Mouse (Mus musculus): ENCODE results near the gene Cdk5rap3. TPM values are rescaled to one million over a fixed set of nuclear protein-coding genes. Genes with fewer than 3 reads are reported as not detected.

The Cdk5rap3 gene
- polyA plus RNA-seq, 1 experiment from 2014 or later = 91.7 TPM

DNA sequence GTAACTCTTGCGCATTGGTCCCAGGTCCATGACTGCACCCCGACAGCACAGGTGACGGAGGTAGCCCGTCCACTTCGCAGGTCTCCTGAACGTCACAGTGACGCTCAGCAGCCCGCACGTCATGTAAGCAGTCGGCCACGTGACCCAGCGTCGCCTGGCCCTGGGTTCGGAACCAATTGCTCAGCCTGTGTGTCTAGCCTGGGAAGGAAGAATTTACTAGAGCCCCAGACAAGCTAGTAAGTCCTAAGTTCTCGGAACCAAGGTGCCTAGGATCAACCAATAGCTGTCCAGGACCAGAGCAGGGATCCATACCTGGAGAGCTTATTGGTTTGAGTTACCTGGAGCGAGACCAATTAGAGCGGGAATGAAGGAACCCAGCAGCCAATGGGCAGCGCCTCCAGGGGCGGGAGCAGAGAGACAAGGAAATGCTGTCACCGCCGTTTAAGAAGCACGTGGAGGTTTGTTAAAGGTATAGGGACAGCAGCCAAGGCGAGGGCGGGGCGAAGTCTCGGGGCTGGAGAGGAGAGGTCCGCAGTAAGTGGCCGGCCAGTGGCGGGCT lies 27.5 kb upstream of the Cdk5rap3 start, which contains the start of gene Pnpo:
TSS of gene Pnpo (minus strand) at position 241 of the 559 bp plus-strand sequence.
- Histone ChIP-seq H3K4me2 (peak within 1 kb of the TSS; percentile 93), H3K27ac (peak within 1 kb of the TSS; percentile 72), H3K4me3 (peak within 1 kb of the TSS; percentile 64), H3K27me3 (replicated peaks) (no peaks in the 10 kb centered on the region; the same call in 1 of the 2 replicates), H3K9me3 (no peaks in the 10 kb centered on the region), H3K9ac (peak within 1 kb of the TSS; percentile 51), H3K4me1 (peaks cover 18% of the 10 kb centered on the region), H3K36me3 (replicated peaks) (no peaks in the 10 kb centered on the region)
- peak; percentile 98 for ATAC-seq (replicated peaks)
- under 1% methylated on average over 29 of the region's 29 CpGs for WGBS

DNA sequence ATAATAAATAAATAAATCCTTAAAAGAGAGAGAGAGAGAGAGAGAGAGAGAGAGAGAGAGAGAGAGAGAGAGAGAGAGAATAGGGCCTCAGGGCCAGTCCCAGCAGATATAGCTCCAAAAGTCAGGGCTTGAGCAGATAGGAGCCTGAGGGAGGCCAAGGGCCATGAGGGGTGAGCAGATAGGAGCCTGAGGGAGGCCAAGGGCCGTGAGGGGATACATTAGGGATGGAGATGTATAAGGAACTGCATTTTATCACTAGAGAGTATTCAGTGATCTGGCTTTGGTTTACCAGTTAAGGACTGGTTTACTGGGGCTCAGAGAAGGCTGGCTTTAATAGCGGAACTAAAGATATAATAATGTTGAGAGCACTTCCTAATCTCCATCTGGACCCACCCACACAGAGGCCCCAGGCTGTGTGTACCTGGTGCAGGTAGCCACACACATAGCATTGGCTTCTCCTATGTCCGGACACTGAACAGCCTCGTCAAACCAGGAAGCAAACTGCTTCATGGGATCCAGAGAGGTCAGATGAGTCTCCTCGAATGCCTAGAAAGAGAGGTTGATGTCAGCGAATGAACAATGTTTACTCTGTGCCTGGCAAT lies 25.8 kb upstream of the Cdk5rap3 start:
- peaks cover 18% of the 10 kb centered on the region for H3K4me1 ChIP-seq
- no peak overlapping the region for H3K27ac ChIP-seq
- ATAC-seq (replicated peaks) = no peak
- H3K9ac ChIP-seq = no peak overlapping the region
- no peaks in the 10 kb centered on the region; the same call in 1 of the 2 replicates for H3K27me3 ChIP-seq (replicated peaks)
- no peaks in the 10 kb centered on the region for H3K36me3 ChIP-seq (replicated peaks)
- H3K4me3 ChIP-seq = no peak overlapping the region
- WGBS = 80% methylated on average over 6 of the region's 6 CpGs
- no peak overlapping the region for H3K4me2 ChIP-seq
- no peaks in the 10 kb centered on the region for H3K9me3 ChIP-seq

DNA sequence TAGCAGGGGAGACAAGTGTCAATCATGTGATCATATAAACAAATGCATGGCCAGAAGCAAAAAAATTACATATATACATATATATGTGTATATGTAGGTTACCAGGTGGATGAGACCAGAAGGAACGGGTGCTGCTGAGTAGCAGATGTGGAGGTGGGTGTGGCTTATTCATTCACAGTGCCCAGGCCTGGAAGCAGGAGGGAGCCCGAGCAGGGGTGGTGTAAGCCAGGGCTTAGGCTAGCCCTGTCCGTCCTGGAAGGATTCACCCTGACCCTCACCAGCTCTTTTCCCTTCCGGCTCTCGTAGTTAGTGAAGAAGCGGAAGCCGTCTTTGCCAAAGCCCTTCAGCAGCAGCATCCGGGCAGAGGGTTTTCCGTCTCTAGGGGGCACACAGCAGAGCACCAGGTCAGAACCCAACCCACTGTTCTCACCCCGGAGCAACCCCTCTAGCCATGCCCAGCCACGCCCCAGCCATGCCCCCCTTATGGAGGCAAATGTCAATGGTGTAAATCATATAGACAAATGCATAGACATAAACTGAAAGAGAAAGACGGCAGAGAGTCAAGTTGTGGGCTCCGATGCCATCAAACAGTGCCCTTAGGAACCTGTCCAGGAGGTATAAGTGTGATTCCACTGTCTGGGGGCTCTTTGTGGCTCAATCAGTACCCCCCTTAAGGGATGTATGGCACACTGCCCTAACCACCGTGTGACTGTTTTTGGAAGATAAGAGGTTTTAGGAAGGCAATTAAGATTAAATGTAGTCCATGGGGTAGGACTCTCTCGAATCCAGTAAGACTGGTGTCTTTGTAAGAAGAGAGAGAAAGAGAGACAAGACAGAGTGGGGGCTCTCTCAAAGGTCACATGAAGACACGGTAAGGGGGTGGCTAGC lies 24.5 kb upstream of the Cdk5rap3 start:
- Histone ChIP-seq H3K36me3 (replicated peaks) (no peaks in the 10 kb centered on the region), H3K27me3 (replicated peaks) (no peaks in the 10 kb centered on the region; the same call in 1 of the 2 replicates), H3K27ac (no peak overlapping the region), H3K9ac (no peak overlapping the region), H3K4me2 (no peak overlapping the region), H3K4me3 (no peak overlapping the region), H3K4me1 (peaks cover 18% of the 10 kb centered on the region), H3K9me3 (no peaks in the 10 kb centered on the region)
- 74% methylated on average over 16 of the region's 16 CpGs for WGBS
- ATAC-seq (replicated peaks) = no peak

DNA sequence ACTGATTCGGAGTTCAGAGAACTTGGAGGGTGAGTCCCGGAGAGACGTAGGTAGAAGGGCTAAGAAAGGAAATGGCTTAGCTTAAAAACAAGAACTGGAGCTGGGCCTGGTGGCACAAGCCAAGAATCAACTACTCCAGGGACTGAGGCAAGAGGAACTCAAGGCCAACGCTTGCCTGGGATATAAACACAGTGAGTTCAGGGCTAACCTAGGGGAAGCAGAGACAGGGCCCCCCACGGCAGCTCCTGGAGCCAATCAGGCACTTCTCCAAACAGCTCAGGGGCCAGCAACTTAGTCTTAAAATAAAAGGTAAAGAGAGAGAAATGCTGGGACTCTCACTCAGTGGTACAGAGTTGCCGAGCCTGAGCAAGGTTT lies 22.1 kb upstream of the Cdk5rap3 start:
- Histone ChIP-seq H3K36me3 (replicated peaks) (no peaks in the 10 kb centered on the region), H3K4me2 (no peak overlapping the region)
- WGBS = 91% methylated on average over 6 of the region's 6 CpGs

DNA sequence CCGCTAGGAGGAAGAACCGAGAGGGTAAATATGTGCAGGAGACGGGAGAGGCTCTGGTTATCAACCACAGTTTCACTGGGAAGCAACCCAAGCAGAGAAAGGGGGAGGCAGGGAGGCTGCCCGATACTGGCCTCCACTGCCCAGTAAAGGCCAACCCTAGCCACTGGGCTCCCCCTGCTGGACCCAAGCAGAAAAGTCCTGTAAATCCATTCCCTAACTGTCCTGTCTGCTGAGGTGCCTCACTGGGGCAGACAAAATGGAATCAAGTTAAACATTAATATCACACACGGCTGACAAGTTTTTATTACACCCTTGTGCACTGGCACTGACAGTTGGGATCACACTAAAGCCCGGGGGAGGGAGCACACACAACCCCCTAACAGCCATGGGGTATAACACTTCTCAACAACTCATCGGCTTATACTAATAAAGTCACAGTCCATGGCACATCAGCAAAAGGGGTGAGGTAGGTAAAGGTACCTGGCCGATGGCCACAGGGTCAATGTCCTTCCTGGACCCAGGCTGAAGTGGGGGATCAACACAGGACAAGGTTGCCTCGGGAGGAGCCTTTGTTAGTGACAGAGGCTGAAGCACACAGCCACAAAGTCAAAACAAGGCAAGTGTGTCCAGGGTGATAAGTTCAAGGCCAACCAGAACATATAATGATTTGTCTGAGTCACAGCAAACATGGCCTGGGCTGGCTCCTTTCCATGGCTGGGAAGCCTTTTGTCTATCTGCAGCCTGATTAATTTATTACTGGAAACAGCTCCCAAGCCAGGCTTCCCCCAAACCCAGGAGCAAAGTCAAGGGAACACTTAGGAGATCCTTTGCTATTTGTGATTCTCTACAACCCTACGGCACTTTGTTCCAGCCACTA lies 21.5 kb upstream of the Cdk5rap3 start:
- 57% methylated on average over 10 of the region's 10 CpGs for WGBS
- no peak for ATAC-seq (replicated peaks)
- Histone ChIP-seq H3K4me3 (no peak overlapping the region), H3K9ac (no peak overlapping the region), H3K27me3 (replicated peaks) (no peaks in the 10 kb centered on the region; the same call in 1 of the 2 replicates), H3K36me3 (replicated peaks) (no peaks in the 10 kb centered on the region), H3K9me3 (no peaks in the 10 kb centered on the region), H3K4me1 (no peaks in the 10 kb centered on the region), H3K27ac (no peak overlapping the region), H3K4me2 (no peak overlapping the region)

More for the DNA sequence above, 22.1 kb upstream of the Cdk5rap3 start:
- Histone ChIP-seq H3K27me3 (replicated peaks) (no peaks in the 10 kb centered on the region; the same call in 1 of the 2 replicates), H3K27ac (no peak overlapping the region), H3K9ac (no peak overlapping the region), H3K4me1 (peaks cover 3% of the 10 kb centered on the region; the same call in 1 of the 2 replicates), H3K9me3 (no peaks in the 10 kb centered on the region), H3K4me3 (no peak overlapping the region)
- no peak for ATAC-seq (replicated peaks)

DNA sequence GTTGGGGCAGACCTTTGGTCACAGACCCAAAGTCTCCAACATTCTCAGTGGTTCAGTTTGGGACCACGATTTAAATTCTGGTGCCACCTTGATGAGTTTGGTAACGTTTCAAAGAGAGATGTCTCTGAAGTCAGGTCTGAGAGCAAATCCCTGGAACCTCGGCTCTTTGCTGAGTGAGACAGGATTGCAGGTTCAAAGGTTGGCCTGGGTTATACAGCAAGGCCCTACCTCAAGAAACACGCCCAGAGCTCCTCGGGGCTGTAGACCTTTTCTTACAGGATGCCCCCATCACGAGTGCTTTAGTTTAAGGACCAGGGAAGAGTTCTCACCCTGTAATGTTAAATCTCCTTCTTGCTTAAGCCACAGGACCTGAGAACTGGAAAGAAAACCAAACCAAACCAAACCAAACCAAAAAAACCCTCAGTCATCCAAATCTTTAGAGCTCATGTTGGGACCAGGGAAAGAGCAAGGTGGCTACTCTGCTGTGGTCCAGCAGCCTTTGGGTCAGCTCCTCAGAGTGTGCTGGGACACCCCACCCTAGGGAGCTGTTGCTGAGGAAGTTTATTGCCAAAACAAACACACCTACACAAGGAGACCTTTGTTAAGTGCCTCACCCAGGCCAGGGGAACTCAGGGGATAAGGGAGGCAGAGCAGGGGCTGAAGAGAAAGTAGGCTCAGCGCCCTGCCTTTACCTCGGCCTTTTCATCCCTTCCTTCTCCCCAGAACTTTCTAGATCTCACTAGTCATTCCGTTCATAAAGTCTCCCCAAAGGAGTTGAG lies 19.8 kb upstream of the Cdk5rap3 start:
- Histone ChIP-seq H3K9me3 (no peaks in the 10 kb centered on the region), H3K4me2 (no peak overlapping the region), H3K9ac (no peak overlapping the region), H3K27ac (no peak overlapping the region), H3K4me1 (no peaks in the 10 kb centered on the region), H3K36me3 (replicated peaks) (no peaks in the 10 kb centered on the region), H3K4me3 (no peak overlapping the region), H3K27me3 (replicated peaks) (no peaks in the 10 kb centered on the region)
- no peak for ATAC-seq (replicated peaks)
- WGBS = 89% methylated on average over 9 of the region's 9 CpGs

DNA sequence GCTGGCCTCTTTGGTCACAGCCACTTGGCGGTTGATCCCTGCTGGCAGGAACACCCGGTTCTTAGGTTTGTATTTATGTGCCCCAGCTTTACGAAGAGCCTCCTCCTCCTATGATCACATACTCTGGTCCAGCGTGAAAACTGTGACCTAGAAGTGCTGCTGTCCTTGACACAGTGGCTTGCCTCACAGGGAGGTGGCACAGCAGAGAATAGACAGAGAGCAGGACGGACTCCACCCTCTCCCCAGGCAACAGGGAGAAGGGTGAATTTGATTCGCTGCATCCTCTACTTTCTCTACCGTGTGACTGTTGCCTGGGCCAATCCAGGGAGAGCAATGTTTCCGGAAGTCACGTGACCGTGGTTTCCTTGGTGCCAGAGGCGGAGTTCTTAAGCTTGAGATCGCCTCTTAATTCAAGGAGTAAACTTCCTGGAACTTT lies 18.6 kb upstream of the Cdk5rap3 start:
- Histone ChIP-seq H3K9me3 (no peaks in the 10 kb centered on the region), H3K27me3 (replicated peaks) (0 out of 2 replicates have a peak, but pooled peaks cover under 1% of the 10 kb centered on the region), H3K4me3 (0 out of 2 replicates have a peak overlapping the region, but pooled peaks have one; percentile 6), H3K36me3 (replicated peaks) (no peaks in the 10 kb centered on the region), H3K4me1 (no peaks in the 10 kb centered on the region), H3K27ac (no peak overlapping the region), H3K9ac (no peak overlapping the region), H3K4me2 (peak overlapping the region; percentile 34)
- ATAC-seq (replicated peaks) = peak; percentile 73; the same call in 1 of the 2 replicates
- WGBS = 24% methylated on average over 12 of the region's 12 CpGs

DNA sequence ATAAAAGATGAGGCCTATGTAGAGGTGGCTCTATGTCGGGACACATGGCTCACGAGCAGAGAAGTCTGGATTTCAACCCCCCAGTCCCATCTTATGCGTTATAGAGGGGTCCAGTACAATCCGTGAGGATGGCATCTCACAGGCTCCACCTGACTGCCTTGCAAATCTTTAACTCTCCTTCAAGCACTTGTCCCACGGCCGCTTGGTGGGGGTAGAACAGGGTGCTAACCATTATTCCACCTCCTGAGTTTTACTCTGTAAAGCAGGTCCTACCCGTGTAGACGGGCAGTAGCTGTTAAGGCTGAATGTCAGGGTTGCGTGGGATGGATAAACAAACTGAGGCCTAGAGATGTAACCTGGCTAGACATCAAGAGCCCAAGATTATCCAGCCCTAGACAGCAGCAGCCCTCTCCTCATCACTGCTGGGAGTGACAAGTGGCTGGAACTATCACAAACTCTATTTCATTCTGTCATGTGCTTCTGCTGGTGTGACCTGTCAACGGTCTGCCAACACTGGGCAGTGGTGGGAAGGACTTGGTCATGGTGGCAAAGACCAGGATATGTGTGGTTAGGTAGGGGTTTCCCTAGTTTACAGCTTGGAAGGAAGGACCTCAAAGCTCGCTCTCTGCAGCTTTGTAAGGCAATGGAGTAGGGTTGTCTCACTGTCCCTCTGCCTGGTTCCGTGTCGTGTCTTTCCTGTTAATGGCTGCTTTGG lies 17.4 kb upstream of the Cdk5rap3 start:
- ATAC-seq (replicated peaks) = no peak
- no peaks in the 10 kb centered on the region for H3K4me1 ChIP-seq
- WGBS = 93% methylated on average over 13 of the region's 13 CpGs

DNA sequence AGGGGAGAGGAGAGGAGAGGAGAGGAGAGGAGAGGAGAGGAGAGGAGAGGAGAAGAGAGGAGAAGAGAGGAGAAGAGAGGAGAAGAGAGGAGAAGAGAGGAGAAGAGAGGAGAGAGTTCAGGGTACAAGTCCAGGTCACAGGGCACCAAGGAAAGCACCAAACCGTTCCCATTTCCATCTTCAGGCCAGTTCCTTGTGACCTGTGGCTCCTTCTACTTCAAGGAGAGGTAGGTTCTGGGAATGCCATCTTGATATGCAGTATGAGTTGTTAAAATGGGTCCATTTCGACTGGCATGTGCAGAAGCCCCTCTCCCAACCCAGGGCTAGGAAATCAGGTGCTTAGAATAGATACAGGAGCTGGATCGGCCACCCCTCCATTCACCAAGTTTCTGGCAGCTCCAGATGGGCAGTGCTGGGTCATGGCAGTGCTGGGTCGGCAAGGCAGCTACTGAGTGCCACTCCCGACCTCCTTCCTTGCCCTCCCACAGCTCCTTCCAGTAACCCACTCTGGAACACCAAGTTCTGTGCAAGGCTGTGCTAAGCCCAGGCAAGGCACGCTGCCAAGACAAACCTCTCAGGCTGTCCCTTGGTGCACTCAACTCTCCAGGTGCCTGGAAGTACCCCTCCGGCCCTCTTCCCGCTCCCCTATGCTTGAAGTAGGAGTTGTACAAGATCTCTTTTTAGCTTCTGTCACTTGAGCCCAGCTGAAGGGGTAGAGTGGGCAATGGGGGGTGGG lies 15.2 kb upstream of the Cdk5rap3 start:
- peaks cover 18% of the 10 kb centered on the region; the same call in 1 of the 2 replicates for H3K27me3 ChIP-seq (replicated peaks)
- H3K9me3 ChIP-seq = no peaks in the 10 kb centered on the region
- H3K9ac ChIP-seq = no peak overlapping the region
- no peaks in the 10 kb centered on the region for H3K36me3 ChIP-seq (replicated peaks)
- ATAC-seq (replicated peaks) = no peak
- H3K4me1 ChIP-seq = no peaks in the 10 kb centered on the region
- no peak overlapping the region for H3K4me2 ChIP-seq
- H3K4me3 ChIP-seq = no peak overlapping the region
- no peak overlapping the region for H3K27ac ChIP-seq
- WGBS = 65% methylated on average over 8 of the region's 8 CpGs

More for the DNA sequence above, 17.4 kb upstream of the Cdk5rap3 start:
- Histone ChIP-seq H3K4me2 (no peak overlapping the region), H3K9ac (no peak overlapping the region), H3K27ac (no peak overlapping the region), H3K9me3 (no peaks in the 10 kb centered on the region), H3K4me3 (no peak overlapping the region), H3K27me3 (replicated peaks) (peaks cover 12% of the 10 kb centered on the region; the same call in 1 of the 2 replicates), H3K36me3 (replicated peaks) (no peaks in the 10 kb centered on the region)

DNA sequence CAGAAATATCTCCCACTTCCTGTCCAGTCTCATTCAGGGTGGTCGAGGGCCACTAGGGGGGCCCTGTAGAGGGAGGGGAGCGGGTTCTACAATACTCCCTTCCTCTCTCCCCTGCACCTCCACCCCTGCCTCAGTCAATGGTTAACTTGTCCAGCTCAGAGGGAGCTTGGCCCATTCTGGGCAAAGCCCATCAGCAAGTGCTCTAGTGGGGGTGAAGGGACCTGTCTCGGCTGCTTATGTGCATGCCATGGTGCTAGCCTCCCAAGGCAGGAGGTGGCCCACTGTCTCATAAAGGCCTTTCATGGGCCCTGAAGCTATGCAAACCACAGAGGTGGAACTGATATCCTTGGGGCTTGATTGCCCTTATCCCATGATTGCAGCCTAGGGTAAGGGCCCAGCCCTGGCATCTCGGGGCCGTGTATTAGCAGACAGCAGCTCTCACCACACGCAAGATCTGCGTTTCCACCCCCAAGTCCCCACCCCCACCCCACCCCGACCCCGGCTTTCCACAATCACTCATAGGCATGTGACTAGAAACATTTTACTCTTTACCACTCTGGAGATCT lies 13.6 kb upstream of the Cdk5rap3 start:
- no peak overlapping the region for H3K4me3 ChIP-seq
- no peaks in the 10 kb centered on the region for H3K36me3 ChIP-seq (replicated peaks)
- H3K9me3 ChIP-seq = no peaks in the 10 kb centered on the region
- no peak overlapping the region for H3K9ac ChIP-seq
- H3K27me3 ChIP-seq (replicated peaks) = peaks cover 18% of the 10 kb centered on the region; the same call in 1 of the 2 replicates
- no peaks in the 10 kb centered on the region for H3K4me1 ChIP-seq
- no peak overlapping the region for H3K27ac ChIP-seq
- no peak for ATAC-seq (replicated peaks)
- WGBS = 73% methylated on average over 9 of the region's 9 CpGs
- no peak overlapping the region for H3K4me2 ChIP-seq

Data from midbrain, embryonic 15.5 days (tissue).